Comparison of ENCODE assay signal across 18 mouse cellular contexts in genomic region chr14:121294484-121294883, GRCm38 (mm10).
"Had no signal": no experiment of that assay in that cellular context is flagged by ENCODE, and none has a peak within 500 bp of the region (broad histone marks: within the 10 kb centered on the region; RNA-seq: fewer than 3 reads in every experiment).

No protein-coding gene starts in this region.

- H3K9me3 ChIP-seq: liver, embryonic 12.5 days; midbrain, embryonic 10.5 days; midbrain, embryonic 12.5 days; neural tube, embryonic 13.5 days; neural tube, embryonic 15.5 days had no signal

- H3K9ac ChIP-seq: liver, embryonic 12.5 days; liver, embryonic 14.5 days; midbrain, embryonic 12.5 days; neural tube, embryonic 13.5 days; neural tube, embryonic 15.5 days had no signal

- H3K4me2 ChIP-seq: liver, embryonic 12.5 days; midbrain, embryonic 12.5 days; neural tube, embryonic 13.5 days; neural tube, embryonic 15.5 days had no signal

- H3K27me3 ChIP-seq: liver, embryonic 12.5 days; midbrain, embryonic 12.5 days; neural tube, embryonic 13.5 days; neural tube, embryonic 15.5 days had no signal

- H3K4me3 ChIP-seq: liver, embryonic 12.5 days; midbrain, embryonic 10.5 days; midbrain, embryonic 12.5 days; myocyte; neural tube, embryonic 13.5 days; neural tube, embryonic 15.5 days had no signal

- ATAC-seq: liver, embryonic 12.5 days; midbrain, embryonic 16.5 days had no signal

- H3K27ac ChIP-seq: liver, embryonic 12.5 days; liver, embryonic 14.5 days; midbrain, embryonic 10.5 days; midbrain, embryonic 12.5 days; neural tube, embryonic 13.5 days; neural tube, embryonic 15.5 days had no signal

- H3K4me1 ChIP-seq: midbrain, embryonic 10.5 days; midbrain, embryonic 12.5 days; neural tube, embryonic 13.5 days; neural tube, embryonic 15.5 days had no signal

- DNase-seq: lung, postnatal 10 days; midbrain, embryonic 14.5 days; retina, postnatal 1 day; right cerebral cortex, adult 18-20 months; right cerebral cortex, postnatal 25 days; right cerebral cortex, postnatal 4 days; spleen, adult 18-20 months; thymus, adult 18-20 months; thymus, postnatal 14 days; thymus, postnatal 36 days had no signal
